Mouse (Mus musculus) layer of hippocampus, postnatal 10 days (tissue): ENCODE data around the gene BC049352. TPM values are rescaled to one million over a fixed set of nuclear protein-coding genes. Genes with fewer than 3 reads are reported as not detected.

ENCODE experiments used
- DNase-seq, 2 experiments: peaks; one replicate each; pipeline ENCODE4 v3.0.0; 2021; ENCODE audit warnings: low spot score in 2 of 2
- total RNA-seq, 2 experiments: library from RNA; stranded (reverse); gene quantifications; 2 replicates each; pipeline ENCODE4 v1.2.3; 2021

Gene BC049352
- total RNA-seq, 2 experiments from 2014 or later = 0.20 TPM; not detected in 1

DNA sequence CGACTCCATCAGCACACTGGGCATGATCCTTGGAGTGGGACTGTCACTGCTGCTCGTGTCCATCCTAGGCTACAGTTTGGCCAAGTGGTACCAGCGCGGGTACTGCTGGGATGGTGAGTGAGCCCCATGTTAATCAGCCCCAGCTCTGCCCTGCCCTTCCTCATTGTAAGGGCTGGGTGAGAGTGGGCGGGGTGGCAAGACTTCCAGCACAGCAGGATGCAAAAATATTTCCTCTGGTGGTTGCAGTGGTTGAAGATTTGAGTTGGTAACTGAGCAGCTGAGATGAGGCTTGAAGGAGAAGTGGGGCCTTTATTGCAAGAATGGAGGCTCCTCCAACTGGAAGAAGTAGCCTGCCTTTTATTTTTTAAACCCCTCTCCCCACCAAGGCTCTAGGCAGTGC is 59.6 kb downstream of the BC049352 start:
- DNase-seq = no peak

DNA sequence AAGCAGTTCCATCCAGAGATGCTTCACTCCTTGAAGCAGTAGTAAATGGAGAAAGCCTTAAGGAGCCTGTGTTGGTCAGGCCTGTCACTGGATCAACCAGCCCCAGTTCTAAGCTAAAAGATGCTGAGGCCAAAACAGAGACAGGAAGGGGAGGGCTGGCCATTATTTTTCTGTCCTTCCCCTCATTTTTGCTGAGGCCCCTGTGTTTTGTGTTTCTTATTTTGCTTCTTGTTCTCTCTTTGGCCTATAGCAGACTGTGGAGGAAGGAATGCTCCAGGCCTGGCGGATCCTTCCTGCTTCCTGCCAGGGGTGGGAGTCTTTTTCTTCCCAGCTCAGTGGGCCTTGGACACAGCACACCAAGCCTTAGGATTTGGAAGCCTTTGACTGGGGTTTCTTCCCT is 63.6 kb downstream of the BC049352 start:
- DNase-seq = no peak

DNA sequence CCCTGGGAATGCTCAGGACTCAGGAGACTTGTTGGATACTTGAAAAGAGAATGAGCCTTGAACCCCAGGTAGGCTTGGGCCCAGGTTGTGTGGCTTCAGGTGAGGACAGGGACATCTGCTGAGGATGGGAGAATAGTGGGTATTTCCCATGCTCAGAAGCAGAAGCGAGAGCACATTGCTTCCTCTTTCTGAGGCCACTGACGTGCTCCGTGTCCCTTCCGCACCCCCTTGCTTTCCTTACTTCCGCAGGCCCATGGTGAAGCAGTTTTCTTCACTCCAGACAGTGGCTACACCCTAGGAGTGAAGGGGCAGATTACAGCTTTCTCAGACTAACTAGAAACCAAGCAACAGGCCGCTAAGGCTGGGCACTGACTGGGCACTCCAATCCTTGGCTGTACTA is 64.3 kb downstream of the BC049352 start:
- DNase-seq = no peak

DNA sequence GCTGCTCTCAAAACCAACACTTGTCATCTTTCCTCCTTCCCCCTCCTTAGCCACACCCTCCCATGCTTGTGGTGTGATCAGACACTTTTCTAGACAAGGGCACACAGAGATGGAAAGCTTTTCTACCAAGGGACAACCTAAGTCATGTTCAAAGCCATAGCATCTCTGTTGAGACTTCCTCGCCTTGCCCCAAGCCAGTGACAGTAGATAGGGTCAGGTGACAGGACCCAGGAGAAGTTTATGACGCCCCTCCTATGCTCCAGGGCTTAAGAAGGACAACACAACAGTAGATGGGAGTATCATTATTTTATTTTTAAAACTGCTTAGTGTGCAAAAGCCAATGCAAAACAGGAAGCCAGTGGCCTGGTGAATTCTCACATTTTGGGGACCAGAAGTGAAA is 65.7 kb downstream of the BC049352 start:
- DNase-seq = no peak

DNA sequence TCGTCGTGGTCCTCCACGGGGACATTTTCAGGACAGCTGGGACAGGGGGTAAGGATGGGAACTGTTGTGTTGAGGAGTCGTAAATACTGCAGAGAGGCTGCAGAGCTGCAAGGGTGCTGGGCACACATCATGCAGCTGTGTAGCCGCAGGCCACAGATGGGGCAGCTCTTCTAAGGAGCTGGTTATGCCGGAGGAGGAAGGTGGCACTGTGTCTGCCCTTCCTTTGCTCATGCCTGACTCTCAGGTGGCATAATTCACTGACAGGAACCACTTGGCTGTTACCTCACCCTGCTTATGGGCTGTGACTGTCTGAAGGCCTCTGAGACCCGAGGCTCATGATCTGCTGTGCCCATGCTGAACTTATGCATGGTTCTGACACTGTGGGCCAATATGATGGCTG is 68.5 kb downstream of the BC049352 start:
- no peak for DNase-seq

DNA sequence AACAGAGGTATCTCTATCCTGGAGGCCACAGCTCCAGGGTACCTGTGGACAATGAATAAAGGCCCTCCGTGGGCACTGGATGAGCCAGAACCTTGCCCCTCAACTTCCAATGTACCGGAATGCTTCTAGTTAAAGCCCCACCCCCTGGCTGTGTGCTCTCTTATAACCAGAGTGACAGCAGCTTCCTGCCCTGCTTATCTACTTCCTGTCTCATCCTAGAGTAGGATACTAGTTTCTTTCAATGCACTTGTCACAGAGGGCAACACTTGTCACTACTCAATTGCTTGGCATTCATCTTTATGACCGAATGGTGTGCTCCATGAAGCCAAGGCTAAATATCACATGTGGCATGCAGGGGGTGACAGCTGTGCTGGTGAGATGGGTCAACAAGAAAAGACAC is 69.5 kb downstream of the BC049352 start:
- no peak for DNase-seq

DNA sequence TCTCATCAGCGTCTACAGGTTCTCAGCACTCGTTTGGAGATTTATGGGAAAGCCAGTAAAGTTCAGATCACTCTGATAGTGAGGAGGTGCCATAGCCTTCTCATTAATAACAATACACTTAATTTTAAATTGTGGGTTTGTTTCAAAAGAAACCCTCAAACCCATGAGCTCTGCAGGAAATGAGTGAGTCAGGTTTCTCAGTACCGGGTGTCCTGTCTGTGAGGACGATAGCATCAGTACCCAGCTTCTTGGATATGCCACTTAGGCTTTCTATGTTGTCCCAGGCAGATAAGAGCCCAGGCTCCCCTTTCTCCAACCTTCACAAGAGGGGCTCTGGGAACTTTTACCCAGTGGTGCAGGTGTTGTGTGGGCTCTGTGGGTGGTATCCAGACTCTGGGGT is 70.2 kb downstream of the BC049352 start:
- no peak for DNase-seq

DNA sequence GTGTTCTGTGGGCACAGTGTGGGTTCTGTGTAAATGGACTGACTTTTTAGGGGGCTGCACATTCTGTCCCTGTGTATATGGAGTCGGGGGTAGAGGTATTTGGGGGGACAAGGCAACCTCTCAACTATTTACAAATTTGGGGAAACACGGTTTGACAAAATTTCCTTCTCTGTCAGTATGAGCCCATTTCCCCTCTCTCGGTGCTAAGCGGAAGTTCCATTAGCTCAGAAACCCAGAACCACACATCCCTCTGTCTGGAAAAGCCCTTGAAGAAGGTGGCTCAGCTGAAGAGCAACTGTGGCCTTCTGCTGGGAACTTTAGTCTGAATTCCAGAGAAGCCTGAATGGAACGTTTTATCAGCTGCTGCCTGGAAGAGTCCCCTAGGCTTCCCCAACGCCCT is 70.6 kb downstream of the BC049352 start:
- DNase-seq = no peak

DNA sequence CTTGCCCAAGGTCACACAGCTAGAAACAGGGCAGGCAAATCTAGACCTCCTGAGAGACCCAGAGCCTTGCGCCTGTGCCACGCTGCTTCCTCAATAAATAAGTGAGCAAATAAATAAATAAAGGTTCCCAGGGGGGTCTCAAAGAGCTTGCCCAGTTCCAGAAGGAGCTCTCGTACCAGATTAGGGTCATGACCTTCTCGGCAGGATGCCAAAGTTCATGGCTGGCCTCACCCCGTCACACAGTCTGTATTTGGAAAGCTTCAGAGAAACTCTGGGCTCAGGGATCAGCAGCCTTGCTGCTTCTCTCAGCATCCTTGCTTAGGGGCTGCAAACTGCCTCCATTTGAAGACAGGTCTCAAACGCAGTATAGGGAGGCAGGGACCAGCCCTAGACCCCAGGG is 72.2 kb downstream of the BC049352 start:
- DNase-seq = no peak

DNA sequence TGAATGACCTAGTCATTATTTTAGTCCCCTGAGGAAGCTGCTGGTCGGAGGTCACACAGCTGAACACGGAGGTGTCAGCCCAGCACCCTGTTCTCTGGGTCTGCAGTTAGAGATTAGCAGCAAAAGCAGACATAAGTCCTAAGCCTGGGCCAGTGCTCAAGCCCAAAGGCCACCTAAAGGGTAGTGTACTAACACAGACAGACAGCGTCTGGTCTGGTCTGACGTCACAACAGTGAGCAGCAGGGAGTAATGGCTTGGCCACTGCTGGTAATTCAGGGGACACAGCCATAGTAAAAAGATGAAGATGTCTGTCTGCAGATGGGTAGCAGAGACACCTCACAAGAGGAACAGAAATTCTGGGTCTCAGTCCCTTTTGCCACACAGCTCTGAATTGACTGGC is 72.8 kb downstream of the BC049352 start:
- DNase-seq = no peak

DNA sequence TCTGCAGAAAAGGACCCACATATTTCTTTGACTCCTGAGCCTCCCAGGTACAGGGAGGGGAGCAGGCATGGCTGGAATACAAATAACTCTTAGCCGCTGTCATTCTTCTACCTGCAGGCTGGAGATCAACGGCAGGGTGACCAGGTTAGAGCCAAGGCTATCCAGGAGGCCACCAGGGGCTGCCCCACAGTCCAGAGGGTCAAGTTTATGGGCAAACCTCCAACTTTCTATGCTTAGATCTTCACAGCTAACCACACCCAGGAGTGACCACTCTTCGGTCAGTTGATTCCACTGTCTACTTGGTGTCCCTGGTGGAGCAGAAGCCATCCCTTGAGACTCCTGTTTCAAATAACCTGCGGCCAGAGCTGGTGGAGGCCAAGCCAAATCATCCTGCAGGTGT is 73.6 kb downstream of the BC049352 start:
- DNase-seq = no peak

DNA sequence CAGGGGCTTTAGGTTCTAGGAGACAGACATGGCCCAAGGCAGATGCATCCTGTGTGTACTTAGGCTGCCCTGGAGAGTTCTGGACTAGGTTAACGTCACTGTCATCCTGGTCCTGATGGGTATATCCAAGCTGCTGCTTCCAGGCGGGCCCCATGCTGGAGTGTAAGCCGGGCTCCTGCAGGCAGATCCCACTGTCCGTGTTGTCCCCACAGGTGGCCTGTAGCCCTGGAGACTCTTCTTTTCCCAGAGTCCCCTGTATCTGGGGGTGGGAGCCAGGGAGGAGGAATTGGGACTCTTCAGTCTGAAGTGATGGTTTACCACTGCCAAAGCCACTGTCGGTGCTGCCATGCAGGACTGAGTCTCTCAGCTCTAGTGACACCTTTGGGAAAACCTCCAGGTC is 74.2 kb downstream of the BC049352 start:
- no peak for DNase-seq

DNA sequence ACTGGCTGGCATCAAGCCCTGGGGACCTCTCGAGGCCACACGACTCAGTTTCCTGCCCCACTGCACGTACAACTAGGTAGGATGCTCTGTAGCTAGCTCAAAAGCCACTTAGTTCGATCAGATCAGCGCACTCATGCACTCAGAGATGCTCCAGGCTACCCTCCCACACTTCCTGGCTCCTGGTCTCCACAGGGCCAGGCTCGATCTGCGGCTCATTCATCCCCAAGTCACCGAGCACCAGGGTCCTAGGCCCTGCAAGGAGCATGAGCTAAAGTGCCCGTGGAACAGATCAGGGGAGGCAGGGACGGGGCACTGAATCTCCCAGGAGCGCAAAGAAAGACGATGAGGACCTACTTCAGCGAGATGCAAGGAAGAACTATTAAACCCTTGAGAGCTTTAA is 77.3 kb downstream of the BC049352 start:
- no peak for DNase-seq

DNA sequence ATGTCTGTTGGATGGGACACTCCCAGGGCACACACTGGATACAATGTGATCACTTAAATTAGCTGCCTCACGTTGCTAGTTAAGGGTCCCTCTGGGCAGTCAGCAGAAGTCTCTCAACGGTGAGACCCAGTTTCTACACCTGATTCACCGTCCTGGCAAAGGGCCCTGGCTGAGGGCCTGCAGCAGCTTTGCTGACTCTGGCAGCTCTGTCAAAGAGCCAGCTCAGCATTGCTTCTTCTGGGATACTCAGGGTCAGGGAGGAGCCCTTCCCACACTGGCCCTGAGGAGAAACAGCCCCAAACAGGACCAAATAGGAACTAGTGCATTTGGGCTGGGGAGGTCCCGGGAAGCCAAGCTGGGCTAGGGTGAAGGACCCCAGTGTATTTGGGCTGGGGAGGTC is 79.7 kb downstream of the BC049352 start:
- DNase-seq = peak in 1 of 2 experiments; percentile 25

DNA sequence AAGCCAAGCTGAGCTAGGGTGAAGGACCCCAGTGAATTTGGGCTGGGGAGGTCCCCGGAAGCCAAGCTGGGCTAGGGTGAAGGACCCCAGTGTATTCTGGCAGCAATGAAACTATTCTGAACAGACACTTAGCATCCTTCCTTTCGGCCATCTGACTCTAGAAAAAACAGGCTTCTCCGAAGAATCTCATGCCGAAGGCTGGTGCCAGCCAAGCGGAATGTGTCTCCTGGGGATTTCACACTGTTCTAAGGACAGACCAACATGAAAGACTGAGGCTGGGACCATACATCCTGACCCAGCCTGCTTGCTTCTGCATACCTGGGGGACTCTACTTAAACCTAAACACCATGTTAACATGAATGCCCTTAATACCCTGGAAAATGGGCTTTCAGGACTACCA is 80.1 kb downstream of the BC049352 start:
- DNase-seq = no peak

DNA sequence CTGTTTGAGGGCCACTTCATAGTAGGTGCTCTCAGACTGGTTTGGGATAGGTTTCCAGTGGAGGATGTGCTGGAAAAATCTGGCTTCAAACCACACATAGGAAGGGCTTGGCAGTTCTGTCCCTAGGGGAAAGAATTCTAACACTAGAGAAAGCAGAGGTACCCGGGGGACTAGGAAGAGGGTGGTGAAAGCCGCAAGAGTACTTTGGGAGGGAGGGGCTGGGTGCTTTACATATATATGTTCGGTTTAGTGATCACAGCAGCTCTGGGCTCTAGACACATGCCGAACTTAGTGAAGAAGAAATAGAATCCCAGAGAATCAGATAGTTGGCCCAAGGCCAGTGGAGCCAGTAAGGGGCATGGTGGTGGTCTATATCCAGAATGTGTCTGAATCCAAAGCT is 85.3 kb downstream of the BC049352 start:
- DNase-seq = no peak

DNA sequence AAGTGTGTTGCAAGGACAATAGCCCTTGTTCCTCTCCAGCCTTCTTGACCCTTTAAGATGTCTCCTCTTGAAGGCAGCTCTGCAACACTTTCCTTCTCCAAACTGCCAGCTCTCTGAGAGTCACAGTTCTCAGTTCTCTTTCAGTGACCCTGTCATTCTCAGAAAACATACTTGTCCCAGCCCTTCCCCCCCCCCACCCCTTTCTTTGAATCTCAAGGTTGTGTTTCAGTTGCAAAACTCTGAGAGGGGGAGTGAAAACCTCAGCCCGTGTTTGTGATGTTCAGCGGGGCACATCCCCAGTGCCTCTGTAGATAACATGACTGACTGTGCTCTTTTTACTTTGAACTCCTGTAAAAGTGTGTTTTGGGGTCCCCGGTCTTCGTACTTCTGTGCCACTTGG is 86.3 kb downstream of the BC049352 start:
- no peak for DNase-seq

DNA sequence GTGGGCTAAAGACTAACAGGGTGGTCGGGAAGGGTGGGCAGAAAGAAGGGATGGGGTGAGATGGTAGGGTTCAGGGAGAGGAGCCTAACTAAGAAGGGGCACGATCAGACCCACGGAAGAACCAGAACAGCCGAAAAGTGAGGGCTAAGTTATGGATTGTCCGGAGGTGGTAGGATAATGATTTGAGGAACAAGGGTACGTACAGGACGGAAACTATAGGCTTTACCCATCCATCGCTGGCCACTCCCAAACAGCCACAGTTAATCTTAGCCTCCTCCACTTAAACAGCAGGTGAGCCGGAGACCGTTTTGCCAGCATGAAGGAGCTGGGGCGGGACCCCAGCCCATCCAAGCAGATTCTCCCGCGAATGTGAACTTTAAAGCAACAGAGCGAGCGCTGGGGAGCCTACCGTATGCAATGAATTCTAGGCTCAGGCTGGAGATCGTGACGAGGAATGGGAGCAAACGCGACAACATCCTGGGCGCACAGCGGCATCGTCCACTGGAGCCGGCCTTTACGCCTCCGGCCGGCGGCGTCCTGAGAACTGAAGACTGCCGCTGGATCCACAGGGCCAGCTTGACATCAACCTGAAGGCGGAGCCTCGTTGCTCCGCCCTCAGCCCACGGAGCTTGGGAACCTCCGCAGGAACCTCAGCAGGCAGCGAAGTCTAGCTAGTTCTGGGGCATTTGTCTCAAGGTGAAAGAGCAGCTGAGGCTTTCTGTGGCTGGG is 87.0 kb downstream of the BC049352 start, which contains the start of gene Il10ra:
Il10ra (minus strand) TSS at position 553 of the 729 bp plus-strand sequence.
- peak in 1 of 2 experiments; percentile 44 for DNase-seq

DNA sequence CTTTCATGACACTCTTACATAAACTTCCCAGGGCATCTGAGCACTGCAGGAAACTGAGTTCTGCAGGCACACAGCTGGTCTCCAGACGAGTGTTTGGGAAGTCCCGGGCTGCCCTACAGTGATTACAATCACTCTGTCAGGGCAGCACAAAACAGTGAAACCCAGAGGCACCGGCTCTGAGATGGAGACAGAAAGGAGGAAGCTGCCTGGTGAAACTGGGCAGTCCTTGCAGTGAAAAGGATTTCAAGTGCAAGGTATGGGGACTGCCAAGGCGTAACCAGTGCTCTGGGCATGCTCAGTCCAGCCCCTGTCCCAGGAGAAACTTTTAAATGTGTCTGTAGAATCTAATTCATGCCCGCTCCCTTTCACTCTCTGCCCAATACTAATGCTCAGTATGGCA is 90.4 kb downstream of the BC049352 start:
- DNase-seq = no peak

DNA sequence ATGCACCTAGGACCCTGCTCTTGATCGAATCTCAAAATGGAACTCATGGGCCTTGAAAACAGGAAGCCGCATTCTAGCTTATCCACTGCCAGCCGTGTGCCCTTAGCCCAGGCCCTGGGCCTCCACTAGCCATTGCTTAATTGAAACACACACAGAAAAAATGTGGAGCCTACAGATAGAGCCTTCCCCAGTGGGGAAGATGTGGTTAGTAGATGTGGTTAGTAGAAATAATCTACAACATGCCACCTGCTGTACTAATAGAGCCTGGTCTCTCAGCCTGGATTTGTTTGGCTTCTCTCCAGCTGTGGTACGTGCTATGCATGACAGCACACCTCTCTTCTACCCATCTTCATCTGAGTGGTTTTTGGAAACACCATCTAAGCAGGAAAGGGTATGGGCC is 92.4 kb downstream of the BC049352 start:
- no peak for DNase-seq

DNA sequence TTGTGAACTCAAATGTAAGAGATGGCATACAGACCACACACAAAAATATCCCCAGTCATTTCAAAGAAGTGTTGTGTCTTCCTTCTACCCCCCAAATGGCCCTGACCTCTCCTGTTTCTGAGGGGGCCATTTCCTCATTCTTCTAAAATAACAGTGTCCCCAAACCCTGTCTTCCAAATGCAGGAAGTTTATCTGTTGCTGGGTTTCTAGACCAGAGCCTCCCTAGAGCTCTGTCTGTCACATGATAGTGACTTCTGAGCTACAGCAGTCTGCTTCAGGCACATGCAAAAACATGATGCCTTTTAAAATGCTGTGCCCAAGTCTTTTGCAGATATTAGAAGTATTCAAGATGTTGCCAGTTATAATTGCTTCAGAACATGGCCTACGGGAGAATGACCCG is 92.8 kb downstream of the BC049352 start:
- DNase-seq = no peak

DNA sequence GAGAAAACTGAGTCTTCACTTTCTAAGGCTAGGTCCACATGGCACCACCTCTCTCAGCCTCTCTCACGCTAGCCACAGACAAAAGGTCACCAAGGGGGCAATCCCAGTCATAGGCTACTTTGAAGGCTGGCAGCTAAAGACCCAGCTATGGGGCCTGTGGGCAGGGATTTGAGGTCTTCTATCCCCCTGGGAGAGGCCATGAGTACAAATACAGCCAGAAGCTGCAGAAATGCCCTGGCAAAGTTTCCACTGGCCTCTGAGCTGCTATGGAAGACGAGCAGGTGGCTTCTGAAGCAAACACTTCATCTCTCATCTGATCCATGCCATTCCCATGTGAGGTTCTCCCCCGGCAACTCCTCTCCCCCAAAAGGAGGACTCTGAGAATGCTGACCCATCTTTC is 98.3 kb downstream of the BC049352 start:
- no peak for DNase-seq

DNA sequence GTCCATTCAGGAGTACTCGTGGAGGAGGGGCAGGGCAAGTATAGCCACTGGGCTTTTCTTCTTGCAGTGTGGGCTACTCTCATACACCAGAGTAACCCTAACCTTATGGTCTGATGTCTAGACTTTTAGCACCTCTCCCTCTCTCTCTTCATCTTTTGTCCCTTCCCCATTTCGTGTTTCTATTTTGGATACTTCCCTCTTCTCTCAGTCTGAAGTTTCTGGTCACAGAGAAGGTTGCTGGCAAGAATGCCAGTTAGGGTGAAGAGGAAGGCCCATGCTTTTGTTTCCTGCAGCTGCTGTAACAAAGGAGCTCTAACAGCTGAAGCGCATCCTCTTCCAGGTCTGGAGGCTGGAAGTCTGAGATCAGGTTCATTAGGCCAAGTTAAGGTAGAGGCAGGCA is 99.1 kb downstream of the BC049352 start:
- DNase-seq = no peak

DNA sequence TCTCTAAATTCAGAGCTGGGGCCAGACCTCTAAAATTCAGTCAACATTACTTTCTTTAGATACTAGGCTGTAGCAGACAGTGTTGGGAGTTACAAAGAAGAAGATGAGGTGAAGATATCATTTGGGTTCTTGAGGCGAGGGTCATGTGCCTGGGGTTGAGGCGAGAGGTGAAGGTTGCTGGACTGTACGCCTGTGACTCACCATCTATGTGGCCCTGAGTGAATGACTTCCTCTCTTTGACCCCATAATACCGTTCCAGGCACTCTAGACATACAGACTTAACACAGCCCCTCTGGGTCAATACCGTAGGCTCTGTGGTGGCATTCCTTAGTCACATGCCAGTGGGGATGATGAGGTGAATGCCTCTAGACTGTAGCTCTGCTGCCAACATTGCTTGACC is 100.7 kb downstream of the BC049352 start:
- no peak for DNase-seq
